Mouse (Mus musculus) stomach, postnatal 0 days (tissue): ENCODE measurements around the gene Fbxo40. TPM values are rescaled to one million over a fixed set of nuclear protein-coding genes. Genes with fewer than 3 reads are reported as not detected.

Source experiments
- ATAC-seq: fragments of 200-750 bp; cut with Nextera tagmentation; 2 replicates; pipeline ENCODE4 v1.8.0; 2017; ENCODE audit not compliant: low FRiP score, low TSS enrichment
- DNase-seq: peaks from one replicate; pipeline ENCODE4 v3.0.0-alpha.2; 2016; ENCODE audit warnings: low spot score
- H3K27ac ChIP-seq: fragments of 300-500 bp; sonication (generic); replicated peaks from 2 replicates; pipeline ENCODE4 v1.5.1; 2014; ENCODE audit warnings: mild to moderate bottlenecking, control low read depth
- H3K27me3 ChIP-seq: fragments of 300-500 bp; sonication (generic); 2 replicates; pipeline ENCODE4 v1.6.1; 2014; ENCODE audit warnings: low read length; ENCODE audit not compliant: control insufficient read depth, insufficient read depth
- H3K36me3 ChIP-seq: fragments of 300-500 bp; sonication (generic); 2 replicates; pipeline ENCODE4 v1.6.1; 2014; ENCODE audit warnings: low read length, mixed read lengths; ENCODE audit not compliant: control insufficient read depth, insufficient read depth
- H3K4me1 ChIP-seq: fragments of 300-500 bp; sonication (generic); replicated peaks from 2 replicates; pipeline ENCODE4 v1.6.1; 2014; ENCODE audit warnings: antibody characterized with exemption; ENCODE audit not compliant: control insufficient read depth, insufficient read depth
- H3K4me2 ChIP-seq: fragments of 300-500 bp; sonication (generic); replicated peaks from 2 replicates; pipeline ENCODE4 v1.6.1; 2014; ENCODE audit warnings: low read depth, mild to moderate bottlenecking, control low read depth, moderate library complexity
- H3K4me3 ChIP-seq: fragments of 300-500 bp; sonication (generic); 2 replicates; pipeline ENCODE4 v1.5.1; 2014; ENCODE audit warnings: low read depth, low read length, control low read depth
- H3K9ac ChIP-seq: fragments of 300-500 bp; sonication (generic); 2 replicates; pipeline ENCODE4 v1.6.1; 2014; ENCODE audit warnings: mild to moderate bottlenecking, low read length, control low read depth, mixed read lengths
- H3K9me3 ChIP-seq: fragments of 300-500 bp; sonication (generic); 2 replicates; pipeline ENCODE4 v1.6.1; 2016; ENCODE audit warnings: low read length; ENCODE audit not compliant: control insufficient read depth
- CTCF ChIP-seq: IDR thresholded peaks from 2 replicates; pipeline ENCODE4 v1.5.1; 2016; ENCODE audit warnings: antibody characterized with exemption, low read depth, mild to moderate bottlenecking, moderate library complexity
- EP300 ChIP-seq: optimal IDR thresholded peaks from 2 replicates; pipeline ENCODE3; 2016; ENCODE audit warnings: antibody characterized with exemption
- WGBS: fragments of 180-500 bp; shearing (Covaris S2); extraction: QIAGEN DNeasy Blood & Tissue Kit; methylation state at CpG from one replicate; pipeline ENCODE4 v1.1.7; 2014; 5-methylcytosine and 5-hydroxymethylcytosine counted together
- polyA plus RNA-seq: library from polyadenylated mRNA; unstranded; fragments of >200 nt; fragmentation: Nextera tagmentation; extraction: Ambion mirVana; gene quantifications from 2 replicates; pipeline ENCODE4 v1.2.1, GENCODE M21; 2015

The Fbxo40 gene
- polyA plus RNA-seq, 1 experiment from 2014 or later: not detected

- H3K9me3 ChIP-seq: no peaks in the 10 kb centered on the region
- no peak overlapping the region for H3K4me2 ChIP-seq
- no peak overlapping the region for H3K4me3 ChIP-seq
- WGBS: 46% methylated on average over 6 of the region's 6 CpGs
- H3K27me3 ChIP-seq: no peaks in the 10 kb centered on the region
- H3K9ac ChIP-seq: no peak overlapping the region
- H3K27ac ChIP-seq: no peak overlapping the region
- DNase-seq (no peak), ATAC-seq (peak; percentile 89)
- H3K36me3 ChIP-seq: peaks cover 25% of the 10 kb centered on the region
- no peaks in the 10 kb centered on the region for H3K4me1 ChIP-seq
- TF ChIP-seq CTCF (no peak), EP300 (no peak)
Observed at GRCm38 (mm10) chr16:36934131-36934840, 56.0 kb downstream of the Fbxo40 start.

DNA sequence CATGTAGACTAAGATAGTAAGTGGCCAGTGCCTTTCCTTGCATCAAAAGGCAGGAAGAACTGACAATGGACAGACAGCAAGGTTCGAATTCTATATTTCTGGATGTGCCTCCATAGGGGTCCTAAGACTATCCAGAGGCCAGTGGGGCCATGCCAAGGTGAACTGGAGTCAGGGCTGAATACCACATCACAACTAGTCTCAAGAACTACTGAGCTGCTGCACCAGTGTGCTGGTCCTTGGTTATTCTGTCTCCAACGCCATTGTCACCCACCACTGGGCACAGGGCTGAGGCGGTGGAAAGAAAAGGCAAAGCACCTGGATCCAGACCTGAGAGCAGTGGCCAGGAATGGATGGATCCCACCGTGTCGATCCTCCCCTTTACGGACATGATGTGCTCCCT lies 57.7 kb downstream of the Fbxo40 start:
- no peaks in the 10 kb centered on the region for H3K27me3 ChIP-seq
- peaks cover 36% of the 10 kb centered on the region for H3K36me3 ChIP-seq
- no peaks in the 10 kb centered on the region for H3K4me1 ChIP-seq
- no peak for ATAC-seq
- H3K9me3 ChIP-seq: no peaks in the 10 kb centered on the region
- no peak for TF ChIP-seq EP300
- no peak for TF ChIP-seq CTCF
- no peak overlapping the region for H3K4me2 ChIP-seq
- 97% methylated on average over 6 of the region's 6 CpGs for WGBS
- no peak overlapping the region for H3K4me3 ChIP-seq
- no peak for DNase-seq
- H3K9ac ChIP-seq: no peak overlapping the region
- no peak overlapping the region for H3K27ac ChIP-seq

DNA sequence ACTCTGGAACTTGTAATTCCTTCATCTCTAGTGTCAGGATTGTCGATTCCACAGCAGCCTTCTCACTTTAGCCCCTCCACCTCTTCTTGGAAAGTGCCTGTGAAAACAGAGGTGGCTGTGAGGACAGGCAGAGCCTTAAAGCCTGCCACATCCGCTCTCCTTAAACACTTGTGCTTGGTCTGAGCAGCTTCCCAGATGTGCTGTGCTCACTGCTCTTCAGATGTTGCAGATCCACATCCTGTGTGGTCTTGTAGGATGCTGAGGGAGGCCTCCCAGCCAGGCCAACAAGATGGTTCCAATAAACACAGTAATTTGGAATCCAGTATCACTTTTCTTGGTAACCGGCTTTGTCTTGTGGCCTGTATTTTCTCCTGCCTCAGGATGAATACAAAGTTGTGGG lies 58.3 kb downstream of the Fbxo40 start:
- DNase-seq (no peak), ATAC-seq (no peak)
- Histone ChIP-seq H3K4me1 (no peaks in the 10 kb centered on the region), H3K4me3 (no peak overlapping the region), H3K36me3 (peaks cover 41% of the 10 kb centered on the region), H3K27me3 (no peaks in the 10 kb centered on the region), H3K9ac (no peak overlapping the region), H3K4me2 (no peak overlapping the region), H3K27ac (no peak overlapping the region), H3K9me3 (no peaks in the 10 kb centered on the region)
- TF ChIP-seq CTCF (no peak), EP300 (no peak)
- WGBS: 84% methylated on average over 3 of the region's 3 CpGs

DNA sequence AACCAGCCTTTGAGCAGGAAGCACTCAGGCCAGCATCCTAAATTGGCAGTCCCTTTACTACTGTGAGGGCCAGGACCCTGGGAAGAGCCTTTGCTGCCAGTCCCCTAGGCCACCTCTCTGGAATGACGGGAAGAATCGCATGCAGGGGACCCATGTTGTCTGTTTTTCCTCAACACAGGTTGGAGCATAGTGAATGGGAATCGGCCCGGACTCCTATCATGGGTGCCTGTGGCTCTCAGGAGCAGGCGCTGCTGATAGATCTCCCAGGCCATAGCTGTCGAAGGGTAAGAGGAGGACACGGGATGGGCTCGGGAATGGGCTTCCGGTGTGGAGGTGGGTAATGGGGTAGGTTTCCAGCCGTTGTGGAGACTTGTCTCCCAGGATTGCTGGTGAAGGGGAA lies 58.9 kb downstream of the Fbxo40 start:
- Histone ChIP-seq H3K4me3 (no peak overlapping the region), H3K4me2 (no peak overlapping the region), H3K9ac (no peak overlapping the region), H3K27ac (no peak overlapping the region), H3K27me3 (no peaks in the 10 kb centered on the region), H3K36me3 (peaks cover 46% of the 10 kb centered on the region), H3K9me3 (no peaks in the 10 kb centered on the region), H3K4me1 (no peaks in the 10 kb centered on the region)
- DNase-seq: no peak
- TF ChIP-seq EP300 (no peak), CTCF (no peak)
- no peak for ATAC-seq
- WGBS: 89% methylated on average over 10 of the region's 10 CpGs

DNA sequence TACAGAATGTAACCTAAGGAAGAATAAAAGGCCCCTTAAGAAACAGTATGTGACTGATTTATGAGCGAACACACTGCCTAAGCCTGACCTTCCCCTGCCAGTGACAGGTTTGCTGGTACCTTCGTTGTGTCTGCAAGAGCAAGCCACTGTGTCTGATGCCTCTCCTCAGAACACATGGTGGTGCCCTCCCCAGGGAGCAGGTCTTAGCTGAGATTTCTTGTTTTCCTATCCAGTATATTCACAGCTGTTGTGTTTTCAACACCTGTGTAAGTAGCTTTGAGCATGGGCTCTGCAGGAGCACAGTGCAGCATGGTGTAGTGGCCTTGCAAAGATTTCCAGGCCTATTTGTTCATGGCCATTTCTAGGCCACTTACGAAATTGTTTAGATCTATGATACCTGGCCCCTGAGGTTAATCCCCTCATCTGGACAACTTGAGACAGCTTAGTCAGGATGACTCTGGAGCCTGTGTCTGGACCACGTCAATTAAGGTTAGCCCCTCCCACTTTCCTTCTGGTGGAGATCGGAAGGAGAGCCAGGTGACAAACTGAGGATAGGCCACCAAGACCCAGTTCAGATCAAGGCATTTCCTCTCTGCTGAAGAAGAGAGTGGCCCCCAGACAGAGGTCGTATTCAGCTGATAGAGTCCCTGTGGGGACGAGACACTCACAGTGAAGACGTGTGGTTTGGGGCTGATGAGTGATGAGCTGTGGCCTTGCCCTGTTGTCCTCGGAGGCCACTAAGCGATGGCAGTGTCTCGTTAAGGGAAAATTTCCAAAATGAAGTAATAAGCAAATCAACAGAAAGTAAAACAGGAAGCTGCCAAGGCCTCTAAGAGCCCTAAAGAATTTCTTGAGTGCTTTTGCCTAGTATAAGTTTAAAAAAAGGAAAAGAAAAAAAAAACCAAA lies 59.8 kb downstream of the Fbxo40 start:
- DNase-seq: no peak
- WGBS: 75% methylated on average over 11 of the region's 11 CpGs
- H3K36me3 ChIP-seq: peaks cover 47% of the 10 kb centered on the region
- H3K27ac ChIP-seq: no peak overlapping the region
- H3K27me3 ChIP-seq: no peaks in the 10 kb centered on the region
- H3K4me1 ChIP-seq: no peaks in the 10 kb centered on the region
- H3K9me3 ChIP-seq: no peaks in the 10 kb centered on the region
- H3K4me2 ChIP-seq: no peak overlapping the region
- H3K9ac ChIP-seq: no peak overlapping the region
- H3K4me3 ChIP-seq: no peak overlapping the region
- TF ChIP-seq EP300: no peak
- no peak for TF ChIP-seq CTCF
- no peak for ATAC-seq

GRCm38 (mm10) chr16:36929216-36929615 lies 61.1 kb downstream of the Fbxo40 start:
- ATAC-seq: no peak
- TF ChIP-seq CTCF: no peak
- TF ChIP-seq EP300: no peak
- peaks cover 54% of the 10 kb centered on the region for H3K36me3 ChIP-seq

More at GRCm38 (mm10) chr16:36929216-36929615, 61.1 kb downstream of the Fbxo40 start:
- Histone ChIP-seq H3K27me3 (no peaks in the 10 kb centered on the region), H3K9me3 (no peaks in the 10 kb centered on the region), H3K4me2 (no peak overlapping the region), H3K27ac (no peak overlapping the region), H3K4me1 (no peaks in the 10 kb centered on the region), H3K9ac (no peak overlapping the region), H3K4me3 (no peak overlapping the region)
- DNase-seq: no peak
- 96% methylated on average over 7 of the region's 7 CpGs for WGBS
